Mouse (Mus musculus) liver (tissue): ENCODE measurements at regions not wholly inside any gene's neighbourhood (a gene's known extent, or its start where the extent isn't known, plus 50 kb on each side); places are given as distances from the start of the nearest gene placed in this dataset.

Experiments
- DNase-seq: peaks from one replicate; pipeline ENCODE4 v3.0.0-alpha.2; 2020; ENCODE audit warnings: mixed read lengths

- no peak for DNase-seq
Observed at GRCm38 (mm10) chr17:47983286-47983685, 54.8 kb downstream of the 1700122O11Rik start.

GRCm38 (mm10) chr17:47981556-47982027 lies 56.5 kb downstream of the 1700122O11Rik start:
- peak; percentile 4 for DNase-seq

- DNase-seq = no peak
Observed at GRCm38 (mm10) chr17:47979266-47979665, 54.8 kb upstream of the Foxp4 start.

GRCm38 (mm10) chr17:47978404-47979030 lies 54.1 kb upstream of the Foxp4 start:
- no peak for DNase-seq

- DNase-seq = no peak
Observed at GRCm38 (mm10) chr17:47978001-47978400, 53.6 kb upstream of the Foxp4 start.

GRCm38 (mm10) chr17:47976999-47977357 lies 52.5 kb upstream of the Foxp4 start:
- no peak for DNase-seq

- DNase-seq = peak; percentile 36
Observed at GRCm38 (mm10) chr17:47976061-47976998, 51.9 kb upstream of the Foxp4 start.

GRCm38 (mm10) chr17:47975281-47976060 lies 51.0 kb upstream of the Foxp4 start:
- DNase-seq = peak; percentile 46

- DNase-seq = no peak
Observed at GRCm38 (mm10) chr17:47974503-47974902, 50.1 kb upstream of the Foxp4 start.
